In the genomic region with DNA sequence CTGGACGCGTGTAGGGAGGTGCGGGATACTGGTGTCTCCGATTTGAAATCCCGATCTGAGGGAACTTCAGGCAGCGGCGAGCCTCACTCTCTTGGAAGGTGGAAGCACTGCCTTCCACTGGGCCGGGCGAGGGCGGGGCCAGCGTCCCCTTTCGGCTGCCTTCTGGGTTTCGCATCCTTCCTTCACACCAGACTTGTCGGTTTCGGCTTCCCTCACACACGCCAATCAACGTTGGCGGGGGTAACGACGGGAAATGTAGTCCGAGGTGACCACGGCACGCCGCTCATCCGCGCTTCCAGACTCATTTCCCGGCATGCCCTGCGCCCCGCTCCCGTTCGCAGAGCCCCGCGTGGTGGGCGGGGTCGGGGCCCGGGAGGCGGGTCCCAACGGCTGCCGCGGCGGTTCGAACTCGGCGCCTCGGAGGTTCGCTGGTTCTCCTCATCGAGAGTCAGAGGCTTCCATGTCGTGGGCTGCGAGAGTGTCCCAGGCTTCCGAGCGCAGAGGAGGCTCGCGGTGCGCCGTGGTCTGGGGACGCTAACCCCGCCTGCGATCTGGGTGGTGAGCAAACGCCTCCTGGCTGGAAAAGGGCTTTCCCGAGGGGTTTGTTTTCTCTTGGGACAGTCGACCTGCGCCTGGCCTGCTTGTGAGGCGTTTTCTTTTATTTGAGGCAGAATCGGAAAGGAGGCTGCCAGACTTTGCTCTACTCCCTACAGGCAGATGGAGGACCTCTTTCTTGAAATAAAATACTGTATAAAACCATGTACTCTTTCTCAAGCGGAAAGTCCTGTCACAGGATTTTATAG, we compare ENCODE assay signal across 2 mouse cellular contexts.
TF ChIP-seq lines count a peak whose summit lies in the region.

A gene (minus strand): TSS at position 180 of the 803 bp plus-strand sequence.
A gene (plus strand): TSS at position 435 of the 803 bp plus-strand sequence.

TF ChIP-seq in C2C12, 6 proteins besides CTCF, POLR2A, EP300 and RAD21 (continued from another document):
- TF ChIP-seq CEBPB (IDR thresholded peaks at IDR 0.05; ENCODE audit: low read depth) (no peak), USF1 (IDR thresholded peaks at IDR 0.05; ENCODE audit: low read depth) (no peak), MYOG (IDR thresholded peaks at IDR 0.05; ENCODE audit: control insufficient read depth, extremely low read depth, insufficient read length) (no peak), FOSL1 (IDR thresholded peaks at IDR 0.05; ENCODE audit: insufficient read depth, low read length, poor library complexity, severe bottlenecking) (no peak)

TF ChIP-seq in myocyte, 11 proteins besides CTCF, POLR2A, EP300 and RAD21 (continued from another document):
- peak; percentile 81 for TF ChIP-seq POLR2AphosphoS2 (IDR thresholded peaks at IDR 0.05; ENCODE audit: insufficient read length, low read depth)
- no peak for TF ChIP-seq USF1 (IDR thresholded peaks at IDR 0.05; ENCODE audit: low read depth)
